25 mouse cellular contexts compared by ENCODE assay signal in the genomic region with DNA sequence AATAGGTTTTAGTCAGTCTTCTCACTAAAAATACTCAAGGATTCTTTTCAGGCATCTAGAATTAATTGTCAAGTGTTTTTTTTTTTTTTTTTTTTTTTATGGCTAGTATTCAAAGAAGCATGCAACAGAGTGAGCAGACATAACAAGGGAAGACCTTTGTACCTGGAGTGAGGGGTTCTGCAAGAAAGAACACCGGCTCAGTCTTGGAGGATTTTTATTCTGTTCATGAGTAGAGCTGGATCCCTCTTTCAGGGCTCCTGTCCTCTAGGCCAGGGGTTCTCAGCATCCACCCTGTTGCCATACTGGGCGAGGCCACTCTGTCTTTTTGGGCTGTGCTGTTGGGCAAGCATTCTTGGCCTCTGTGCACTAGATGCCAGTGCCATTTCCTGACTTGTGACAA. TPM values are rescaled to one million over a fixed set of nuclear protein-coding genes. Genes with fewer than 3 reads are reported as not detected.
DNase-seq lines count a peak whose midpoint lies in the region; ATAC-seq and TF ChIP-seq lines count a peak whose summit lies in the region.
"Had no signal": no experiment of that assay in that cellular context is flagged by ENCODE, and none has a peak within 500 bp of the region (broad histone marks: within the 10 kb centered on the region; RNA-seq: fewer than 3 reads in every experiment).

No protein-coding gene starts in this region.

- no peaks in the 10 kb centered on the region for H3K27me3 ChIP-seq in intestine, embryonic 14.5 days (replicated peaks; ENCODE audit: control insufficient read depth, insufficient read depth, low read length)
- no peaks in the 10 kb centered on the region for H3K27me3 ChIP-seq in intestine, embryonic 15.5 days (replicated peaks)
- H3K27me3 ChIP-seq in liver, adult 2 months (ENCODE audit: control insufficient read depth, insufficient read depth, low read length) = no peaks in the 10 kb centered on the region
- H3K27me3 ChIP-seq in liver, embryonic 12.5 days (replicated peaks) = no peaks in the 10 kb centered on the region
- no peaks in the 10 kb centered on the region for H3K27me3 ChIP-seq in embryonic facial prominence, embryonic 14.5 days (replicated peaks; ENCODE audit: control insufficient read depth, insufficient read depth, low read length)
- H3K27me3 ChIP-seq: embryonic facial prominence, embryonic 12.5 days; forebrain, embryonic 13.5 days; heart, embryonic 15.5 days; hindbrain, embryonic 13.5 days; liver, embryonic 15.5 days; midbrain, embryonic 13.5 days had no signal

- 0 out of 2 replicates have a peak, but pooled peaks have one; percentile 27 for ATAC-seq in intestine, embryonic 14.5 days (replicated peaks; ENCODE audit: low FRiP score, low TSS enrichment, low read depth)
- ATAC-seq in intestine, embryonic 15.5 days = no peak
- ATAC-seq in liver, embryonic 12.5 days = no peak
- no peak for ATAC-seq in embryonic facial prominence, embryonic 14.5 days (ENCODE audit: low read depth)
- ATAC-seq: forebrain, embryonic 13.5 days; midbrain, embryonic 13.5 days had no signal

- no peak for TF ChIP-seq POLR2A in liver, adult 2 months (IDR thresholded peaks at IDR 0.05; ENCODE audit: extremely low read depth, insufficient read depth, low read length)

- no peak overlapping the region for H3K9ac ChIP-seq in intestine, embryonic 14.5 days (ENCODE audit: low read length)
- H3K9ac ChIP-seq in intestine, embryonic 15.5 days = no peak overlapping the region
- H3K9ac ChIP-seq in liver, adult 2 months (ENCODE audit: low read depth, low read length) = no peak overlapping the region
- H3K9ac ChIP-seq in liver, embryonic 12.5 days = no peak overlapping the region
- no peak overlapping the region for H3K9ac ChIP-seq in embryonic facial prominence, embryonic 14.5 days (ENCODE audit: low read depth, low read length)
- H3K9ac ChIP-seq: embryonic facial prominence, embryonic 12.5 days; forebrain, embryonic 13.5 days; heart, embryonic 15.5 days; hindbrain, embryonic 13.5 days; liver, embryonic 15.5 days; midbrain, embryonic 13.5 days had no signal

- H3K4me3 ChIP-seq in intestine, embryonic 14.5 days (ENCODE audit: low read depth, low read length) = no peak overlapping the region
- no peak overlapping the region for H3K4me3 ChIP-seq in intestine, embryonic 15.5 days (replicated peaks)
- no peak overlapping the region for H3K4me3 ChIP-seq in liver, adult 2 months (ENCODE audit: insufficient read depth, low read depth, low read length)
- no peak overlapping the region for H3K4me3 ChIP-seq in liver, embryonic 12.5 days
- no peak overlapping the region for H3K4me3 ChIP-seq in embryonic facial prominence, embryonic 14.5 days (ENCODE audit: low read depth, low read length)
- H3K4me3 ChIP-seq in macrophage (ENCODE audit: inconsistent target) = no peak overlapping the region
- H3K4me3 ChIP-seq: embryonic facial prominence, embryonic 12.5 days; forebrain, embryonic 13.5 days; heart, embryonic 15.5 days; hindbrain, embryonic 13.5 days; liver, embryonic 15.5 days; midbrain, embryonic 13.5 days had no signal

- no peak for DNase-seq in intestine, embryonic 14.5 days (ENCODE audit: low spot score)
- peak; percentile 49 for DNase-seq in liver, adult 2 months (ENCODE audit: extremely low read depth, low read depth, low spot score)
- no peak for DNase-seq in embryonic facial prominence, embryonic 14.5 days (ENCODE audit: low spot score)
- DNase-seq in urinary bladder, postnatal 25 days (ENCODE audit: low spot score) = no peak
- DNase-seq: adrenal gland, postnatal 36 days; cerebellum, adult 11 months; cerebellum, postnatal 10 days; heart, postnatal 36 days; layer of hippocampus, adult 9-11 months; lung, postnatal 4 days; thymus, adult 18-20 months; thymus, postnatal 36 days had no signal

- peaks cover 30% of the 10 kb centered on the region for H3K79me2 ChIP-seq in liver, adult 2 months (ENCODE audit: control insufficient read depth, insufficient read depth, low read length)
- peaks cover 91% of the 10 kb centered on the region for H3K79me2 ChIP-seq in macrophage (ENCODE audit: inconsistent target)

- H3K4me2 ChIP-seq in intestine, embryonic 14.5 days (ENCODE audit: low read length) = no peak overlapping the region
- H3K4me2 ChIP-seq in intestine, embryonic 15.5 days (replicated peaks) = no peak overlapping the region
- no peak overlapping the region for H3K4me2 ChIP-seq in liver, embryonic 12.5 days
- H3K4me2 ChIP-seq in embryonic facial prominence, embryonic 14.5 days (ENCODE audit: low read depth, low read length) = no peak overlapping the region
- H3K4me2 ChIP-seq: embryonic facial prominence, embryonic 12.5 days; forebrain, embryonic 13.5 days; heart, embryonic 15.5 days; hindbrain, embryonic 13.5 days; liver, embryonic 15.5 days; midbrain, embryonic 13.5 days had no signal

- TF ChIP-seq CTCF in liver, adult 2 months (IDR thresholded peaks at IDR 0.05; ENCODE audit: low read depth, low read length) = no peak

- H3K9me3 ChIP-seq in intestine, embryonic 14.5 days (ENCODE audit: control insufficient read depth, low read length) = no peaks in the 10 kb centered on the region
- no peaks in the 10 kb centered on the region for H3K9me3 ChIP-seq in intestine, embryonic 15.5 days
- no peaks in the 10 kb centered on the region for H3K9me3 ChIP-seq in liver, embryonic 12.5 days (replicated peaks)
- no peaks in the 10 kb centered on the region for H3K9me3 ChIP-seq in embryonic facial prominence, embryonic 14.5 days (ENCODE audit: control insufficient read depth, low read length)
- H3K9me3 ChIP-seq: embryonic facial prominence, embryonic 12.5 days; forebrain, embryonic 13.5 days; heart, embryonic 15.5 days; hindbrain, embryonic 13.5 days; liver, embryonic 15.5 days; midbrain, embryonic 13.5 days had no signal

- WGBS in intestine, embryonic 14.5 days = 88% methylated on average over 2 of the region's 2 CpGs
- WGBS in intestine, embryonic 15.5 days = 82% methylated on average over 2 of the region's 2 CpGs
- 78% methylated on average over 2 of the region's 2 CpGs for WGBS in liver, adult 2 months
- WGBS in liver, embryonic 12.5 days (ENCODE audit: insufficient replicate concordance) = 80% methylated on average over 2 of the region's 2 CpGs
- 97% methylated on average over 2 of the region's 2 CpGs for WGBS in embryonic facial prominence, embryonic 14.5 days
- 79% methylated on average over 2 of the region's 2 CpGs for WGBS in macrophage (ENCODE audit: missing documents)

- no peak overlapping the region for H3K27ac ChIP-seq in intestine, embryonic 14.5 days (ENCODE audit: low read depth)
- no peak overlapping the region for H3K27ac ChIP-seq in intestine, embryonic 15.5 days
- no peak overlapping the region for H3K27ac ChIP-seq in liver, adult 2 months (replicated peaks; ENCODE audit: insufficient read depth, low read depth, low read length)
- no peak overlapping the region for H3K27ac ChIP-seq in liver, embryonic 12.5 days
- H3K27ac ChIP-seq in embryonic facial prominence, embryonic 14.5 days (replicated peaks; ENCODE audit: low read depth, low read length) = 0 out of 2 replicates have a peak overlapping the region, but pooled peaks have one; percentile 71
- peak overlapping the region; percentile 82; the same call in 1 of the 2 replicates for H3K27ac ChIP-seq in macrophage
- H3K27ac ChIP-seq: embryonic facial prominence, embryonic 12.5 days; forebrain, embryonic 13.5 days; heart, embryonic 15.5 days; hindbrain, embryonic 13.5 days; liver, embryonic 15.5 days; midbrain, embryonic 13.5 days had no signal

- H3K4me1 ChIP-seq in intestine, embryonic 14.5 days (replicated peaks; ENCODE audit: control insufficient read depth, insufficient read depth, low read length) = peaks cover 35% of the 10 kb centered on the region
- peaks cover 27% of the 10 kb centered on the region for H3K4me1 ChIP-seq in intestine, embryonic 15.5 days (replicated peaks)
- peaks cover 25% of the 10 kb centered on the region for H3K4me1 ChIP-seq in liver, adult 2 months (ENCODE audit: control insufficient read depth, insufficient read depth, low read length)
- peaks cover 55% of the 10 kb centered on the region for H3K4me1 ChIP-seq in liver, embryonic 12.5 days
- peaks cover 57% of the 10 kb centered on the region for H3K4me1 ChIP-seq in embryonic facial prominence, embryonic 14.5 days (ENCODE audit: control insufficient read depth, insufficient read depth, low read length)

- no peaks in the 10 kb centered on the region for H3K36me3 ChIP-seq in intestine, embryonic 14.5 days (ENCODE audit: control insufficient read depth, insufficient read depth, low read length)
- no peaks in the 10 kb centered on the region for H3K36me3 ChIP-seq in intestine, embryonic 15.5 days
- no peaks in the 10 kb centered on the region for H3K36me3 ChIP-seq in liver, adult 2 months (ENCODE audit: control insufficient read depth, insufficient read depth, low read length)
- 0 out of 2 replicates have a peak, but pooled peaks cover 10% of the 10 kb centered on the region for H3K36me3 ChIP-seq in liver, embryonic 12.5 days
- no peaks in the 10 kb centered on the region for H3K36me3 ChIP-seq in embryonic facial prominence, embryonic 14.5 days (ENCODE audit: control insufficient read depth, insufficient read depth, low read length)
- no peaks in the 10 kb centered on the region for H3K36me3 ChIP-seq in macrophage (ENCODE audit: inconsistent target)
- H3K36me3 ChIP-seq: embryonic facial prominence, embryonic 12.5 days; heart, embryonic 15.5 days; hindbrain, embryonic 13.5 days; midbrain, embryonic 13.5 days had no signal

RNA-seq across cellular contexts. Expression of a gene that starts 7.3 kb away (rescaled TPM):
- polyA plus RNA-seq in intestine, embryonic 14.5 days (2014; fragmentation: Nextera tagmentation; extraction: Ambion mirVana) = 26.0 and 28.1 TPM in 2 replicates
- 27.2 and 28.2 TPM in 2 replicates for polyA plus RNA-seq in intestine, embryonic 15.5 days (2015; fragmentation: Nextera tagmentation; extraction: Ambion mirVana)
- 14.4 and 14.9 TPM in 2 replicates for total RNA-seq in liver, adult 2 months (2014; rRNA removed)
- polyA plus RNA-seq in liver, adult 2 months (2012; rRNA removed) = 10.6 and 11.9 TPM in 2 replicates
- 25.3 and 26.2 TPM in 2 replicates for polyA plus RNA-seq in liver, embryonic 12.5 days (2016; fragmentation: Nextera tagmentation; extraction: Ambion mirVana)
- 26.2 and 27.4 TPM in 2 replicates for polyA plus RNA-seq in embryonic facial prominence, embryonic 14.5 days (2014; fragmentation: Nextera tagmentation; extraction: Ambion mirVana)
- 100 to 1,000 TPM in 14 of 26 experiments, 10 to 100 TPM in 12; 10.5 to 208 (median 110) TPM for total RNA-seq in macrophage (2018; cell fraction: chromatin; rRNA removed)
- total RNA-seq in macrophage (2018; cell fraction: cytosol; rRNA removed) = 10 to 100 TPM; 17.3 to 54.9 (median 37.3) TPM
- total RNA-seq in macrophage (2018; cell fraction: nucleus; rRNA removed) = 100 to 1,000 TPM in 3 of 26 experiments, 10 to 100 TPM in 23; 10.7 to 122 (median 65.4) TPM
- 22.5 to 45.8 TPM (median 24.3 TPM) in 3 replicates for polyA plus RNA-seq in macrophage (2018)

RNA-seq across cellular contexts. Expression of a gene that starts 7.5 kb away (rescaled TPM):
- polyA plus RNA-seq in intestine, embryonic 14.5 days (2014; fragmentation: Nextera tagmentation; extraction: Ambion mirVana) = 0.09 TPM in 1 of 2 replicates, not detected in the other
- polyA plus RNA-seq in intestine, embryonic 15.5 days (2015; fragmentation: Nextera tagmentation; extraction: Ambion mirVana) = 0.08 and 0.14 TPM in 2 replicates
- total RNA-seq in liver, adult 2 months (2014; rRNA removed) = 0.13 and 0.28 TPM in 2 replicates
- 0.02 and 0.06 TPM in 2 replicates for polyA plus RNA-seq in liver, adult 2 months (2012; rRNA removed)
- not detected in 2 replicates for polyA plus RNA-seq in liver, embryonic 12.5 days (2016; fragmentation: Nextera tagmentation; extraction: Ambion mirVana)
- 0.22 and 0.25 TPM in 2 replicates for polyA plus RNA-seq in embryonic facial prominence, embryonic 14.5 days (2014; fragmentation: Nextera tagmentation; extraction: Ambion mirVana)
- total RNA-seq in macrophage (2018; cell fraction: chromatin; rRNA removed) = under 1 TPM in 6 of 26 experiments, not detected in 20; 0.26 to 0.90 (median 0.40) TPM
- total RNA-seq in macrophage (2018; cell fraction: cytosol; rRNA removed) = under 1 TPM in 5 of 26 experiments, not detected in 21; 0.03 to 0.09 (median 0.06) TPM
- under 1 TPM in 7 of 26 experiments, not detected in 19; 0.16 to 0.39 (median 0.22) TPM for total RNA-seq in macrophage (2018; cell fraction: nucleus; rRNA removed)
- polyA plus RNA-seq in macrophage (2018) = not detected in 3 replicates
- total RNA-seq: adrenal gland, adult 18-20 months; adrenal gland, postnatal 36 days; gastrocnemius, adult 18-20 months; heart, postnatal 36 days; left cerebral cortex, adult 18-20 months had no signal
- polyA plus RNA-seq: liver, embryonic 15.5 days; small intestine, adult 2 months had no signal

Comparison
In these comparisons a context has a peak if more than half of its experiments do, and no peak if none do; other contexts are left out.
1. H3K27ac ChIP-seq: peak in embryonic facial prominence, embryonic 14.5 days (single experiment) and macrophage (single experiment); none in intestine, embryonic 14.5 days (single experiment), intestine, embryonic 15.5 days (single experiment), liver, adult 2 months (single experiment) and liver, embryonic 12.5 days (single experiment).